Mouse (Mus musculus): ENCODE data around the gene Ajm1.

GRCm38 (mm10) chr2:25536531-25536930, 45.0 kb downstream of the Ajm1 start:
- TF ChIP-seq CTCF (IDR thresholded peaks at IDR 0.05; ENCODE audit: extremely low read depth, insufficient read depth, low read length) = no peak
- TF ChIP-seq POLR2A (IDR thresholded peaks at IDR 0.05; ENCODE audit: extremely low read depth, insufficient read depth, low read length) = no peak
